ENCODE assay signal across 12 mouse cellular contexts in the genomic region with DNA sequence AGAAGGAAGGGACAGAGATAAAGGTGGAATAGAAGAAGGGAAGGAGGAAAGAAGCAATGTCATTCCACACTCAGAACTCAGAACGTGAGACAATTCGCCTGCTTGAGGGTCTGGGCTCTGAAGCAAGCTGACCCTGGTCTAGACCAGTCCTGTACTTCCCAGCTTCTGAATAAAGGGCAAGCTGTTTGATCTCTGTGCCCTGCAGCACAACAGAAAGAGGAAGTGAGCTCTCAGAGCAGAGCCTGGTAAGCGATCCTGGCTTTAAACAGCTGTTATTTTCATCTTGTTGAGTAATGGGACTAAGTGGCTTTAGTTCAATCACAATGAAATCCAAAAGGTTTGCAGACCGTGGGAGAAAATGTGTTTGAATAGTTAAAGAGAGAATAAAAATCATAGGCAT.
A peak's percentile ranks its signal among the peaks of the same experiment; 100 is the strongest.
DNase-seq lines count a peak whose midpoint lies in the region; ATAC-seq and TF ChIP-seq lines count a peak whose summit lies in the region.
"Had no signal": no experiment of that assay in that cellular context is flagged by ENCODE, and none has a peak within 500 bp of the region (broad histone marks: within the 10 kb centered on the region; RNA-seq: fewer than 3 reads in every experiment).

No protein-coding gene starts in this region.

- no peak overlapping the region for H3K4me2 ChIP-seq in heart, embryonic 12.5 days
- no peak overlapping the region for H3K4me2 ChIP-seq in forebrain, embryonic 11.5 days (ENCODE audit: low read depth, low read length, severe bottlenecking)
- H3K4me2 ChIP-seq in intestine, postnatal 0 days (replicated peaks; ENCODE audit: low read depth) = no peak overlapping the region
- H3K4me2 ChIP-seq: hindbrain, embryonic 15.5 days had no signal

- no peak overlapping the region for H3K9ac ChIP-seq in heart, adult 2 months (ENCODE audit: low read depth, low read length)
- no peak overlapping the region for H3K9ac ChIP-seq in heart, embryonic 12.5 days
- no peak overlapping the region for H3K9ac ChIP-seq in forebrain, embryonic 11.5 days (ENCODE audit: low read length)
- H3K9ac ChIP-seq in intestine, postnatal 0 days (ENCODE audit: low read depth, low read length) = no peak overlapping the region
- H3K9ac ChIP-seq: hindbrain, embryonic 15.5 days had no signal

- TF ChIP-seq POLR2A in heart, adult 2 months (IDR thresholded peaks at IDR 0.05; ENCODE audit: insufficient read depth, low read depth, low read length) = no peak

- H3K27ac ChIP-seq in heart, adult 2 months = peak overlapping the region; percentile 5; the same call in 1 of the 2 replicates
- no peak overlapping the region for H3K27ac ChIP-seq in heart, embryonic 12.5 days (ENCODE audit: poor library complexity, severe bottlenecking)
- peak overlapping the region; percentile 53 for H3K27ac ChIP-seq in limb, embryonic 10.5 days
- H3K27ac ChIP-seq in forebrain, embryonic 11.5 days (ENCODE audit: low read depth, low read length) = no peak overlapping the region
- no peak overlapping the region for H3K27ac ChIP-seq in intestine, postnatal 0 days (ENCODE audit: low read depth, low read length)
- H3K27ac ChIP-seq: hindbrain, embryonic 15.5 days had no signal

- peaks cover 52% of the 10 kb centered on the region for H3K36me3 ChIP-seq in heart, adult 2 months (ENCODE audit: control insufficient read depth, insufficient read depth, low read length)
- H3K36me3 ChIP-seq in heart, embryonic 12.5 days = peaks cover 92% of the 10 kb centered on the region
- H3K36me3 ChIP-seq in limb, embryonic 10.5 days = peaks cover 84% of the 10 kb centered on the region
- H3K36me3 ChIP-seq in forebrain, embryonic 11.5 days (ENCODE audit: control insufficient read depth, insufficient read depth, low read length) = no peaks in the 10 kb centered on the region; the same call in 1 of the 2 replicates
- H3K36me3 ChIP-seq in intestine, postnatal 0 days (ENCODE audit: control insufficient read depth, insufficient read depth) = peaks cover 89% of the 10 kb centered on the region

- H3K4me1 ChIP-seq in heart, adult 2 months (ENCODE audit: control insufficient read depth, insufficient read depth, low read length) = peaks cover 1% of the 10 kb centered on the region; the same call in 1 of the 2 replicates
- no peaks in the 10 kb centered on the region for H3K4me1 ChIP-seq in heart, embryonic 12.5 days (replicated peaks)
- peaks cover 25% of the 10 kb centered on the region for H3K4me1 ChIP-seq in limb, embryonic 10.5 days
- no peaks in the 10 kb centered on the region for H3K4me1 ChIP-seq in forebrain, embryonic 11.5 days (replicated peaks; ENCODE audit: control insufficient read depth, insufficient read depth, low read length)
- H3K4me1 ChIP-seq in intestine, postnatal 0 days (replicated peaks; ENCODE audit: control insufficient read depth, insufficient read depth, low read length) = no peaks in the 10 kb centered on the region
- H3K4me1 ChIP-seq: hindbrain, embryonic 15.5 days had no signal

- peak in 1 of 2 experiments; percentile 26 for DNase-seq in heart, adult 2 months
- DNase-seq in spleen, postnatal 36 days (ENCODE audit: low spot score in 2 of 2) = peak; percentile 56 to 61
- no peak for DNase-seq in spleen, adult 12 weeks (ENCODE audit: low spot score)
- no peak for DNase-seq in limb, embryonic 10.5 days (ENCODE audit: low spot score)
- DNase-seq in forebrain, embryonic 11.5 days (ENCODE audit: low spot score) = no peak
- no peak for DNase-seq in right cerebral cortex, adult 2 months (ENCODE audit: low spot score in 2 of 2)
- DNase-seq: right cerebral cortex, postnatal 14 days had no signal

- intact Hi-C loops in heart, adult 2 months (cut with DNase I) = no loop called here

- WGBS in heart, adult 2 months = 45% methylated on average over 4 of the region's 4 CpGs
- WGBS in heart, embryonic 12.5 days = 64% methylated on average over 4 of the region's 4 CpGs
- WGBS in limb, embryonic 10.5 days = 34% methylated on average over 4 of the region's 4 CpGs
- WGBS in forebrain, embryonic 11.5 days = 56% methylated on average over 4 of the region's 4 CpGs
- 58% methylated on average over 4 of the region's 4 CpGs for WGBS in intestine, postnatal 0 days

- ATAC-seq in heart, embryonic 12.5 days (ENCODE audit: insufficient number of reproducible peaks, low FRiP score) = no peak
- ATAC-seq in forebrain, embryonic 11.5 days (replicated peaks; ENCODE audit: low FRiP score) = no peak
- no peak for ATAC-seq in intestine, postnatal 0 days
- ATAC-seq: forebrain, embryonic 14.5 days had no signal

- TF ChIP-seq EP300 in heart, adult 2 months (IDR thresholded peaks at IDR 0.05; ENCODE audit: insufficient read depth, low read depth, low read length) = no peak

- no peak for TF ChIP-seq CTCF in heart, adult 2 months (IDR thresholded peaks at IDR 0.05)
- no peak for TF ChIP-seq CTCF in intestine, postnatal 0 days (IDR thresholded peaks at IDR 0.05; ENCODE audit: low read depth)

- no peaks in the 10 kb centered on the region for H3K79me2 ChIP-seq in heart, adult 2 months (replicated peaks; ENCODE audit: control insufficient read depth, insufficient read depth, low read length)

- H3K27me3 ChIP-seq in heart, adult 2 months (ENCODE audit: control insufficient read depth, insufficient read depth, low read length) = no peaks in the 10 kb centered on the region
- H3K27me3 ChIP-seq in heart, embryonic 12.5 days (replicated peaks) = no peaks in the 10 kb centered on the region
- no peaks in the 10 kb centered on the region for H3K27me3 ChIP-seq in limb, embryonic 10.5 days (ENCODE audit: low read depth, poor library complexity, severe bottlenecking)
- no peaks in the 10 kb centered on the region for H3K27me3 ChIP-seq in forebrain, embryonic 11.5 days (ENCODE audit: control insufficient read depth, insufficient read depth, low read length)
- no peaks in the 10 kb centered on the region for H3K27me3 ChIP-seq in intestine, postnatal 0 days (replicated peaks; ENCODE audit: control insufficient read depth, insufficient read depth, low read length)
- H3K27me3 ChIP-seq: hindbrain, embryonic 15.5 days; megakaryocyte, embryonic 14.5 days had no signal

- no peaks in the 10 kb centered on the region for H3K9me3 ChIP-seq in heart, embryonic 12.5 days (replicated peaks)
- no peaks in the 10 kb centered on the region for H3K9me3 ChIP-seq in limb, embryonic 10.5 days (replicated peaks)
- no peaks in the 10 kb centered on the region for H3K9me3 ChIP-seq in forebrain, embryonic 11.5 days (ENCODE audit: control insufficient read depth, low read length)
- no peaks in the 10 kb centered on the region for H3K9me3 ChIP-seq in intestine, postnatal 0 days (ENCODE audit: control insufficient read depth)
- H3K9me3 ChIP-seq: hindbrain, embryonic 15.5 days; megakaryocyte, embryonic 14.5 days had no signal

- H3K4me3 ChIP-seq in heart, adult 2 months = no peak overlapping the region
- no peak overlapping the region for H3K4me3 ChIP-seq in heart, embryonic 12.5 days
- H3K4me3 ChIP-seq in limb, embryonic 10.5 days = no peak overlapping the region
- no peak overlapping the region for H3K4me3 ChIP-seq in forebrain, embryonic 11.5 days (ENCODE audit: low read depth, low read length)
- no peak overlapping the region for H3K4me3 ChIP-seq in intestine, postnatal 0 days (ENCODE audit: low read depth, low read length)
- H3K4me3 ChIP-seq: hindbrain, embryonic 15.5 days; megakaryocyte, embryonic 14.5 days had no signal

Comparison
In these comparisons a context has a peak if more than half of its experiments do, and no peak if none do; other contexts are left out.
1. DNase-seq: peak in spleen, postnatal 36 days (2 of 2); none in spleen, adult 12 weeks (single experiment), limb, embryonic 10.5 days (single experiment), forebrain, embryonic 11.5 days (single experiment) and right cerebral cortex, adult 2 months (0 of 2).
2. H3K27ac ChIP-seq: peak in heart, adult 2 months (single experiment) and limb, embryonic 10.5 days (single experiment); none in heart, embryonic 12.5 days (single experiment), forebrain, embryonic 11.5 days (single experiment) and intestine, postnatal 0 days (single experiment).